Comparison of ENCODE assay signal across 16 mouse cellular contexts in the genomic region with DNA sequence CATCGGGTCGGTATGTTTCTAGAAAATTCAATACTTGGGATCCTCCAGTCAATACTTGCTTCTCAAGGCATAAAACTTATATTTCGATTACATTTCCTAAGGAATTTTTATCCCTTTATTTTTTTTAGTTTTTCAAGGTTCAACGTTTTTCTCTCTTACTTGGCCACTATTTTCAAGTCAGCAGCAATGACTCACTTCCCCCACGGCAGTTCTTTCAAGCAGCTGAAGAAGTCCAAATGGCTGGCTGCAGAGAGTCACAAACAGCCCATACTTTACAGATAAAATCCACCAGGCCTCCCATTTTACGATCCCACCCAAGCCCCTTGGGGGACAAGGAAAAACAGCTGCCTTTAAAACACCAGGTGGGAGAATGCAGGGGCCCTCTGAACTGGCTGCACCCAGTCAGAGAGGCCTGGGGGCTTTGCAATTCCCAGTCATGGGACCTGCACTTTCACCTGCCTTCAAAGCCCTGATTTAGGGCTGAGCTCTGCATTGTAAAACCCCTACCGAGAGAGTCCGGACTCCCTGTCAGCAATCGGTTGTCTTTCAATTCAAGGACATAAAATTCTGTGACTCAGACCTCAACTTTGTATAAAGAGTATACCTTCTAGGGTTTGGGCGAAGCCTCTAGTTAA.
DNase-seq lines count a peak whose midpoint lies in the region; ATAC-seq and TF ChIP-seq lines count a peak whose summit lies in the region.
"Had no signal": no experiment of that assay in that cellular context is flagged by ENCODE, and none has a peak within 500 bp of the region (broad histone marks: within the 10 kb centered on the region; RNA-seq: fewer than 3 reads in every experiment).

No protein-coding gene starts in this region.

- no peak overlapping the region for H3K4me2 ChIP-seq in neural tube, embryonic 13.5 days
- no peak overlapping the region for H3K4me2 ChIP-seq in liver, embryonic 12.5 days
- H3K4me2 ChIP-seq: hindbrain, embryonic 13.5 days; neural tube, embryonic 12.5 days had no signal

- no peak for ATAC-seq in neural tube, embryonic 13.5 days (ENCODE audit: low read depth)
- ATAC-seq in liver, embryonic 12.5 days, result no peak

- peaks cover 12% of the 10 kb centered on the region for H3K4me1 ChIP-seq in neural tube, embryonic 13.5 days (replicated peaks)
- H3K4me1 ChIP-seq in embryonic fibroblast, embryonic 13.5 days (ENCODE audit: control insufficient read depth, insufficient read depth, low read length), result peaks cover 3% of the 10 kb centered on the region
- no peaks in the 10 kb centered on the region for H3K4me1 ChIP-seq in cerebellum, adult 2 months (ENCODE audit: control insufficient read depth, insufficient read depth, low read length)
- H3K4me1 ChIP-seq in liver, embryonic 12.5 days, result no peaks in the 10 kb centered on the region

- H3K4me3 ChIP-seq in neural tube, embryonic 13.5 days, result no peak overlapping the region
- H3K4me3 ChIP-seq in embryonic fibroblast, embryonic 13.5 days (ENCODE audit: insufficient read depth, low read length), result no peak overlapping the region
- no peak overlapping the region for H3K4me3 ChIP-seq in cerebellum, adult 2 months (replicated peaks; ENCODE audit: insufficient read depth, low read depth, low read length)
- no peak overlapping the region for H3K4me3 ChIP-seq in liver, embryonic 12.5 days
- H3K4me3 ChIP-seq: hindbrain, embryonic 13.5 days; layer of hippocampus, adult 2 months; neural tube, embryonic 12.5 days had no signal

- TF ChIP-seq POLR2A in embryonic fibroblast, embryonic 13.5 days (IDR thresholded peaks at IDR 0.05; ENCODE audit: low read depth, low read length), result no peak
- no peak for TF ChIP-seq POLR2A in cerebellum, adult 2 months (IDR thresholded peaks at IDR 0.05; ENCODE audit: borderline replicate concordance, insufficient read depth, low read length)

- no peak overlapping the region for H3K9ac ChIP-seq in neural tube, embryonic 13.5 days
- no peak overlapping the region for H3K9ac ChIP-seq in liver, embryonic 12.5 days
- H3K9ac ChIP-seq: hindbrain, embryonic 13.5 days; neural tube, embryonic 12.5 days had no signal

- no peak for TF ChIP-seq CTCF in embryonic fibroblast, embryonic 13.5 days (IDR thresholded peaks at IDR 0.05; ENCODE audit: borderline replicate concordance, insufficient read depth, low read length)
- no peak for TF ChIP-seq CTCF in cerebellum, adult 2 months (IDR thresholded peaks at IDR 0.05; ENCODE audit: borderline replicate concordance, insufficient read depth, low read depth, low read length)

- H3K9me3 ChIP-seq in neural tube, embryonic 13.5 days, result no peaks in the 10 kb centered on the region
- H3K9me3 ChIP-seq in liver, embryonic 12.5 days (replicated peaks), result no peaks in the 10 kb centered on the region
- H3K9me3 ChIP-seq: hindbrain, embryonic 13.5 days; neural tube, embryonic 12.5 days had no signal

- H3K27me3 ChIP-seq in neural tube, embryonic 13.5 days, result no peaks in the 10 kb centered on the region
- no peaks in the 10 kb centered on the region for H3K27me3 ChIP-seq in cerebellum, adult 2 months (ENCODE audit: control insufficient read depth, insufficient read depth, low read length)
- no peaks in the 10 kb centered on the region for H3K27me3 ChIP-seq in liver, embryonic 12.5 days (replicated peaks)
- H3K27me3 ChIP-seq: hindbrain, embryonic 13.5 days; neural tube, embryonic 12.5 days had no signal

- H3K27ac ChIP-seq in neural tube, embryonic 13.5 days (replicated peaks), result 0 out of 2 replicates have a peak overlapping the region, but pooled peaks have one; percentile 28
- H3K27ac ChIP-seq in embryonic fibroblast, embryonic 13.5 days (ENCODE audit: insufficient read depth, low read length), result 0 out of 2 replicates have a peak overlapping the region, but pooled peaks have one; percentile 14
- no peak overlapping the region for H3K27ac ChIP-seq in cerebellum, adult 2 months (ENCODE audit: insufficient read depth, low read length)
- no peak overlapping the region for H3K27ac ChIP-seq in liver, embryonic 12.5 days
- H3K27ac ChIP-seq: hindbrain, embryonic 13.5 days; layer of hippocampus, adult 2 months; neural tube, embryonic 12.5 days had no signal

- peaks cover 6% of the 10 kb centered on the region for H3K36me3 ChIP-seq in neural tube, embryonic 13.5 days
- H3K36me3 ChIP-seq in liver, embryonic 12.5 days, result no peaks in the 10 kb centered on the region
- H3K36me3 ChIP-seq: neural tube, embryonic 12.5 days had no signal

- DNase-seq in neural tube, embryonic 10.5 days (ENCODE audit: extremely low spot score, low spot score), result no peak
- DNase-seq in WW6 (ENCODE audit: low read depth, low spot score) (peak; percentile 47), adipocyte (ENCODE audit: low spot score) (no peak)
- no peak for DNase-seq in cerebellum, adult 2 months
- DNase-seq: cerebellum, adult 11 months; gastrocnemius, postnatal 10 days; liver; lung, adult 18-20 months; lung, postnatal 36 days; right cerebral cortex, postnatal 14 days had no signal

- WGBS in neural tube, embryonic 13.5 days, result 35% methylated on average over 10 of the region's 10 CpGs
- WGBS in cerebellum, adult 2 months, result 73% methylated on average over 10 of the region's 10 CpGs
- WGBS in liver, embryonic 12.5 days (ENCODE audit: insufficient replicate concordance), result 50% methylated on average over 10 of the region's 10 CpGs

Comparison
In these comparisons a context has a peak if more than half of its experiments do, and no peak if none do; other contexts are left out.
1. H3K27ac ChIP-seq: peak in neural tube, embryonic 13.5 days (single experiment) and embryonic fibroblast, embryonic 13.5 days (single experiment); none in cerebellum, adult 2 months (single experiment) and liver, embryonic 12.5 days (single experiment).